Mouse (Mus musculus) bone marrow macrophage, adult 2 months (primary cell): ENCODE data around the gene Lrrc38. TPM values are rescaled to one million over a fixed set of nuclear protein-coding genes. Genes with fewer than 3 reads are reported as not detected.
"Not testable (repeated sequence)": the region's sequence is repeated elsewhere in the genome, so short reads cannot be mapped to it uniquely, and the experiment has no call there.

Experiments
- H3K27ac ChIP-seq: 2 replicates; pipeline ENCODE4 v1.5.1; 2012; ENCODE audit warnings: low read depth, low read length; ENCODE audit not compliant: insufficient read depth
- H3K4me1 ChIP-seq: 2 replicates; pipeline ENCODE4 v1.6.1; 2012; ENCODE audit warnings: low read length; ENCODE audit not compliant: control insufficient read depth, insufficient read depth
- H3K4me3 ChIP-seq: 2 replicates; pipeline ENCODE4 v1.5.1; 2012; ENCODE audit warnings: mild to moderate bottlenecking, low read length, moderate library complexity; ENCODE audit not compliant: insufficient read depth
- CTCF ChIP-seq: IDR thresholded peaks from 2 replicates; pipeline ENCODE4 v1.5.1; 2012; ENCODE audit warnings: low read depth, mild to moderate bottlenecking, low read length, moderate library complexity
- POLR2A ChIP-seq: IDR thresholded peaks from 2 replicates; pipeline ENCODE4 v1.6.1; 2012; ENCODE audit warnings: mild to moderate bottlenecking, low read depth, low read length, borderline replicate concordance
- polyA plus RNA-seq: library from polyadenylated mRNA; stranded (reverse); fragments of >200 nt; gene quantifications from 2 replicates; pipeline ENCODE4 v1.2.4, GENCODE M21; 2012; ENCODE audit not compliant: missing spikeins, insufficient read depth, insufficient read length

The Lrrc38 gene
- polyA plus RNA-seq, 1 experiment: not detected

- H3K27ac ChIP-seq: no peak overlapping the region
- TF ChIP-seq POLR2A (no peak), CTCF (no peak)
- no peaks in the 10 kb centered on the region for H3K4me1 ChIP-seq
- H3K4me3 ChIP-seq: no peak overlapping the region
Measured at GRCm38 (mm10) chr4:143324176-143324924, 25.2 kb upstream of the Lrrc38 start.

DNA sequence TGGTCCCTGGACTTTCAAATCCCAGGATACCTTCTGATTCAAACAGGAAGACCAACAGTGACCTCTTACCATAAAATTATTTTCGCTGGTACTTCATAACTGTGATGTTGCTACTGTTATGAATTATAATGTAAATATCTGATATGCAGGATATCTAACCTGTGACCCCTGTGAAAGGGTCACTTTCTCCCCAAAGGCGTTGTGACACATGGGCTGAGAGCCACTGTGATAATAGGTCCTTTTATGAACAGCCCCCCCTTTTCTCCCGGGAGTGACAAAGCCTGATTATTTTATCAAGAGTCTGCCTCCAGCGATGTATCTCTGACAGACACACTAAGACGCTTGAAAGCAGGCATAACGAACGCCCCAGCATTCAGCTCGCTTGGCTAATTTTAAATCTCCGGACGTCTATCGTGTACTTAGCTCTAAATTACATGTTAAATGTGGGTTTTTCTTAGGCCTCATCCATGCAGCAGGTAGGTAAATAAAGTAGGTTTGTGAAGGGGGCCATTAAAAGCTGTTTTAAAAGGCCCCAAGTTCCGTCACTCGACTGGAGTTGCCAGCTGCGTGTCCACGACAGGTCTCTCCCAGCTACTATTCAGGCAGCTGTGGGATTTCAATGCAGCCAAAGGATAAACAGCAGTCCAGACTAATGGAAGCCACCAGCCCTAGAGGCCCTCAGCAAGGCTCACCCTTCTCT, 24.5 kb upstream of the Lrrc38 start:
- Histone ChIP-seq H3K4me1 (no peaks in the 10 kb centered on the region), H3K27ac (no peak overlapping the region), H3K4me3 (peak overlapping the region; percentile 46)
- TF ChIP-seq CTCF (no peak), POLR2A (no peak)

DNA sequence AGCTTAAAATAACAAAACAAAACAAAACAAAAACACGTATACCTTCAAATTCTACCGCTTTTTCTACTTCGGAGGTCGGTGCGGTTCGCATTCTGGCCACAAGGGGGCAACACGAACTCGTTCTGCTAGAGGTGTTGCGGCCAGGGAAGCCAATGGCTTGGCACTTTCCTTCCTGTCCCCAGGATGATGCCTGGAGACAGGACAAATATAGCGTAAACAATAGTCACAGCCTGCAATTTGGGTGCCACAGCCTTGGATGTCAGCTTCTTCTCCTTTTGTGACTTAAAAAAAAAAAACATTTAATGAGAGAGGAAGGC, 24.0 kb upstream of the Lrrc38 start:
- TF ChIP-seq POLR2A (no peak), CTCF (peak; percentile 82)
- Histone ChIP-seq H3K4me3 (peak overlapping the region; percentile 46), H3K4me1 (no peaks in the 10 kb centered on the region), H3K27ac (no peak overlapping the region)

- Histone ChIP-seq H3K4me1 (no peaks in the 10 kb centered on the region), H3K4me3 (no peak overlapping the region), H3K27ac (no peak overlapping the region)
- TF ChIP-seq POLR2A (no peak), CTCF (no peak)
Measured at GRCm38 (mm10) chr4:143330566-143330965, 19.0 kb upstream of the Lrrc38 start.

DNA sequence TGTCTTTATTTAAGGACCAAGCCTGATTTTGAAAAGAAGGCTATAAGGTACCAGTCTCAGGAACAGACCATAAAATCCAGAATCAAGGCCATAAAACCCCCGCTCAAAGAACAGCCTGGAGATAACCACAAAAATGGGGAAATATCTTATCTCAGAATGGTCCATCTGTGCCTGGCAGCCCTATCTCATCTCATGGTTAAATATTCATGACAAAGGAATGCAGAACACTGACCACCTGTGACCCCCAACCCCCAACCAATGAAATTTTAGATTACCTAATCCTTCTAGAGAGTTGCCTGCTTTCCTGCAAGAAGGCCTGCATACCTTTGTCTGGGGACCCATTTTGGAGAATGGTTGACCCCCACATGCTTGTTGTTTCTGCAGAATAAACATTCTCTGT, 17.8 kb upstream of the Lrrc38 start:
- H3K4me1 ChIP-seq: no peaks in the 10 kb centered on the region
- H3K4me3 ChIP-seq: no peak overlapping the region
- no peak overlapping the region for H3K27ac ChIP-seq
- TF ChIP-seq POLR2A (no peak), CTCF (no peak)

GRCm38 (mm10) chr4:143334145-143334544, 15.4 kb upstream of the Lrrc38 start:
- Histone ChIP-seq H3K27ac (no peak overlapping the region), H3K4me3 (no peak overlapping the region), H3K4me1 (no peaks in the 10 kb centered on the region)
- TF ChIP-seq POLR2A (no peak), CTCF (no peak)

- Histone ChIP-seq H3K4me1 (no peaks in the 10 kb centered on the region), H3K4me3 (no peak overlapping the region), H3K27ac (no peak overlapping the region)
- no peak for TF ChIP-seq POLR2A
- no peak for TF ChIP-seq CTCF
Measured at GRCm38 (mm10) chr4:143334995-143335394, 14.6 kb upstream of the Lrrc38 start.

GRCm38 (mm10) chr4:143336096-143336495, 13.5 kb upstream of the Lrrc38 start:
- no peak for TF ChIP-seq POLR2A
- TF ChIP-seq CTCF: no peak
- no peak overlapping the region for H3K4me3 ChIP-seq
- H3K27ac ChIP-seq: no peak overlapping the region
- H3K4me1 ChIP-seq: no peaks in the 10 kb centered on the region

DNA sequence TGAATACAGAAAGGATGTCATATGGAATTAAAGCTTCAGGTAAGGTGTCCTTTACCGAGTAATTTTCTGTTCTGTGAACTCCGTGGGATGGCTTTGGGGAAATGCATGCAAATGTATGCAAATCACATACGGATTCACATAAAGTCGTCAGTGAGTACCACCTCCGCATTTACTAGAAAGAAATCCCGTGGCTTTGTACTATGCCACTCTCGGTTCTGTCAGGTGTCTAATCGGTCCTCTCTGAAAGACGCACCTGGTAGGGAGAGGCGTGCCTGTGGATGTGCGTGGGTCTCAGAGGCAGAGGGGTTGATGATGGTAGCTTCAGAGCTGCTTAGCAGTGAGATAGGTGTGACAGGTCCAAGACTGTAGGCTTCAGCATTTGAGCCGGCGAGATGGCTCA, 9.7 kb upstream of the Lrrc38 start:
- no peak overlapping the region for H3K27ac ChIP-seq
- H3K4me3 ChIP-seq: no peak overlapping the region
- TF ChIP-seq POLR2A: no peak
- no peak for TF ChIP-seq CTCF
- no peaks in the 10 kb centered on the region for H3K4me1 ChIP-seq

DNA sequence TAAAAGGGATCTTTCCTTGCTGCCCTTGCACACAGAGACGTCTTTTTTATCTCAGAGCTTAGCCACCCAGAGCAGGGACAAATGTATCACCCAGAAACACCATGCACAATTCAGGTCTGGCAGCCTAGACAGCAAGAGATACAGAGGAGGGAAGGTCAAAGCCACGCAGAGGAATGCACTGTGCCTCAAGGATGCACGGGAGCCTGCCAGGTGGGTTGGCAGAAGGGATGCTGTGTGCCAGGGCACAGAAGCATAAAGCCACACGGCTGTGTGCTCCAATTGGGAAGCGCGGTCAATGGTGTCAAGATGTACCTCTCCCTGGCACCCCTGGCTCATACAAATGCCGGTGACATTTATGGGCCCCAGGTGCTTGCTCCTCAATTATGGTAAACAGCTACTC, 8.1 kb upstream of the Lrrc38 start:
- no peak for TF ChIP-seq CTCF
- TF ChIP-seq POLR2A: no peak
- Histone ChIP-seq H3K27ac (no peak overlapping the region), H3K4me1 (no peaks in the 10 kb centered on the region), H3K4me3 (no peak overlapping the region)

DNA sequence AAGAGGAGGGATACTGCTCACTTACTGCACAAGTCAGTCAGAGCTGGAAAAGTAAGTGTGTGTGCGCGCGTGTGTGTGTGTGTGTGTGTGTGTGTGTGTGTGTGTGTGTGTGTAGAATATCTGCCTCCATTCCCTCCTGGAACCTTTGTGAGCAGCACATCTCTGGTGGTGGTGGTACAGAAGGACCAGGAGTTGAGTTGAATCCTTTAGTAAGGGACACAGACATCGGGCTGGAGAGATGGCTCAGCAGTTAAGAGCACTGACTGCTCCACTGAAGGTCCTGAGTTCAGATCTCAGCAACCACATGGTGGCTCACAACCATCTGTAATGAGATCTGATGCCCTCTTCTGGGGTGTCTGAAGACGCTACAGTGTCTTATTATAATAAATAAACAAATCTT, 4.1 kb upstream of the Lrrc38 start:
- H3K4me1 ChIP-seq, H3K27ac ChIP-seq, H3K4me3 ChIP-seq: not testable (repeated sequence)
